Mouse (Mus musculus) natural killer cell, adult 2 months (primary cell): ENCODE data around the gene Rbbp5.

Source experiments
- DNase-seq, 2 experiments: peaks; one replicate each; pipeline ENCODE4 v3.0.0; 2022; ENCODE audit warnings: low spot score in 2 of 2

Gene Rbbp5

GRCm38 (mm10) chr1:132541171-132541823, 64.1 kb downstream of the Rbbp5 start:
- no peak for DNase-seq

GRCm38 (mm10) chr1:132541824-132542599, 64.8 kb downstream of the Rbbp5 start:
- no peak for DNase-seq

GRCm38 (mm10) chr1:132542762-132543306, 65.7 kb downstream of the Rbbp5 start, which contains the start of gene Cntn2:
Cntn2 (minus strand) TSS chr1:132543256.
- no peak for DNase-seq

- DNase-seq = no peak
Observed at GRCm38 (mm10) chr1:132543789-132544188, 66.6 kb downstream of the Rbbp5 start.
